Mouse (Mus musculus) spleen, adult 2 months (tissue): ENCODE measurements around the gene Pigg. TPM values are rescaled to one million over a fixed set of nuclear protein-coding genes. Genes with fewer than 3 reads are reported as not detected.
A peak's percentile ranks its signal among the peaks of the same experiment; 100 is the strongest.

Experiments used
- DNase-seq, 2 experiments: peaks; one replicate each; pipeline versions ENCODE4 v3.0.0 to v3.0.0-alpha.2; 2012 to 2021; ENCODE audit warnings: low spot score in 2 of 2, low read depth in 1 of 2
- H3K27ac ChIP-seq: fragments of 200-500 bp; 2 replicates; pipeline ENCODE4 v1.5.1; 2012; ENCODE audit warnings: low read length, inconsistent platforms; ENCODE audit not compliant: insufficient read depth
- H3K27me3 ChIP-seq: fragments of 200-500 bp; 2 replicates; pipeline ENCODE4 v1.6.1; 2012; ENCODE audit warnings: mild to moderate bottlenecking, moderate library complexity, low read length, inconsistent platforms; ENCODE audit not compliant: control insufficient read depth, insufficient read depth
- H3K36me3 ChIP-seq: fragments of 200-500 bp; 2 replicates; pipeline ENCODE4 v1.6.1; 2012; ENCODE audit warnings: mild to moderate bottlenecking, low read length, inconsistent platforms; ENCODE audit not compliant: control insufficient read depth, insufficient read depth
- H3K4me1 ChIP-seq: fragments of 200-500 bp; 2 replicates; pipeline ENCODE4 v1.6.1; 2011; ENCODE audit warnings: inconsistent platforms; ENCODE audit not compliant: control insufficient read depth, insufficient read depth, insufficient read length
- H3K4me3 ChIP-seq: fragments of 200-500 bp; 2 replicates; pipeline ENCODE4 v1.5.1; 2011; ENCODE audit warnings: mild to moderate bottlenecking, inconsistent platforms; ENCODE audit not compliant: insufficient read depth, insufficient read length; ENCODE audit errors: extremely low read depth
- CTCF ChIP-seq: fragments of 200-500 bp; IDR thresholded peaks from 2 replicates; pipeline ENCODE4 v1.5.1; 2011; ENCODE audit warnings: mild to moderate bottlenecking, inconsistent platforms; ENCODE audit not compliant: insufficient read depth, insufficient read length, insufficient replicate concordance; ENCODE audit errors: extremely low read depth
- POLR2A ChIP-seq: fragments of 200-500 bp; IDR thresholded peaks from 2 replicates; pipeline ENCODE4 v1.6.1; 2011; ENCODE audit warnings: low read depth, low read length, inconsistent platforms
- WGBS: fragments of 180-500 bp; shearing (Covaris S2); methylation state at CpG from one replicate; pipeline ENCODE4 v1.1.7; 2018; 5-methylcytosine and 5-hydroxymethylcytosine counted together
- polyA plus RNA-seq: library from polyadenylated mRNA; depleted of rRNA; stranded (reverse); fragments of >200 nt; gene quantifications from 2 replicates; pipeline ENCODE4 v1.2.3, GENCODE M21; 2012

Gene Pigg
- polyA plus RNA-seq, 1 experiment = 2.4 TPM

DNA sequence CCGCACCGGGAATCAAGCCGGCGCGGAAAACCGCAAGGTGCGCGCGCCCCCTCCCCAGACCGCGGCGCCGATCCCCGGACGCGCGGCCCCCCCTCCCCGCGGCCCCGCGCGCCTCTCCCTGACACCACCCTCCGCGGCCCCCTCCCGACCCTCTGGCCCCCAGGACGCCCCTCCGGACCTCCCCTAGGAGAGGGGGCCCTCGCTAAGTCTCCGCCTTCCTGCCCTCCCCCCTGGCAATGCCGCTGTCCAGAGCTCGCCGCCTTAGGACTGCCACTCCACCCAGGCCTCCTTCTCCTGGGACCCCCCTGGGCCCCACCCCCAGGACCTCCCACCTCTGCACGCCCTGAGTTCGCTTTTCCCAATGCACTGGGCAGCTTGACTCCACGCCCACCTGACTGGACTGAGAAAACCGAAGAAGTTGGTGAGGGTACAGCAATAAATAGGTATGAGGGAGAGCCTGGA, 55.5 kb downstream of the Pigg start, which contains the start of gene Gm42517:
Gm42517 (minus strand) TSS at position 52 of the 462 bp plus-strand sequence.
- Histone ChIP-seq H3K36me3 (no peaks in the 10 kb centered on the region), H3K4me3 (peak within 1 kb of the TSS; percentile 28; the same call in 1 of the 2 replicates), H3K27me3 (peaks cover 29% of the 10 kb centered on the region), H3K4me1 (peaks cover 5% of the 10 kb centered on the region; the same call in 1 of the 2 replicates), H3K27ac (no peak within 1 kb of the TSS)
- TF ChIP-seq CTCF (no peak), POLR2A (no peak)
- no peak for DNase-seq
- WGBS = 3% methylated on average over 19 of the region's 36 CpGs

DNA sequence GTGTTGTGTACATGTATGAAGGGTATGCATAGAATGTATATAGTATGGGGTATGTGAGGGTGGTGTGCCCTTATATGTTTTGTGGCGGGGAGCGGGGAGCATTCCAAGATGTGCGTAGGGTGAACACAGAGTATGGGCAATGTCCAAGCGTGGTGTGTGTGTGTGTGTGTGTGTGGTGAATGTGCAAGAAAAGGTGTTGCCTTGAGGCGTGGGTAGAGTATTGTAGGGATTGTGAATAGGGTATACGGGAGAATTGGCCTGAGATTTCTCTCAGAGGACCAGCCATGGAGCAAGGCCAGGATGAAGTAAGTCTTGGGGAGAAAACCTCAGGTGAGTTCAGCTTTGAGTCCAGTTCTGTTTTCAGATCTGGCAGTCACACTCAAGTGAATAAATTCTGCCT, 56.0 kb downstream of the Pigg start:
- TF ChIP-seq CTCF = no peak
- TF ChIP-seq POLR2A = no peak
- DNase-seq = no peak
- Histone ChIP-seq H3K36me3 (no peaks in the 10 kb centered on the region), H3K4me1 (peaks cover 5% of the 10 kb centered on the region; the same call in 1 of the 2 replicates), H3K27me3 (peaks cover 29% of the 10 kb centered on the region), H3K4me3 (no peak overlapping the region), H3K27ac (no peak overlapping the region)
- WGBS = 9% methylated on average over 6 of the region's 6 CpGs

DNA sequence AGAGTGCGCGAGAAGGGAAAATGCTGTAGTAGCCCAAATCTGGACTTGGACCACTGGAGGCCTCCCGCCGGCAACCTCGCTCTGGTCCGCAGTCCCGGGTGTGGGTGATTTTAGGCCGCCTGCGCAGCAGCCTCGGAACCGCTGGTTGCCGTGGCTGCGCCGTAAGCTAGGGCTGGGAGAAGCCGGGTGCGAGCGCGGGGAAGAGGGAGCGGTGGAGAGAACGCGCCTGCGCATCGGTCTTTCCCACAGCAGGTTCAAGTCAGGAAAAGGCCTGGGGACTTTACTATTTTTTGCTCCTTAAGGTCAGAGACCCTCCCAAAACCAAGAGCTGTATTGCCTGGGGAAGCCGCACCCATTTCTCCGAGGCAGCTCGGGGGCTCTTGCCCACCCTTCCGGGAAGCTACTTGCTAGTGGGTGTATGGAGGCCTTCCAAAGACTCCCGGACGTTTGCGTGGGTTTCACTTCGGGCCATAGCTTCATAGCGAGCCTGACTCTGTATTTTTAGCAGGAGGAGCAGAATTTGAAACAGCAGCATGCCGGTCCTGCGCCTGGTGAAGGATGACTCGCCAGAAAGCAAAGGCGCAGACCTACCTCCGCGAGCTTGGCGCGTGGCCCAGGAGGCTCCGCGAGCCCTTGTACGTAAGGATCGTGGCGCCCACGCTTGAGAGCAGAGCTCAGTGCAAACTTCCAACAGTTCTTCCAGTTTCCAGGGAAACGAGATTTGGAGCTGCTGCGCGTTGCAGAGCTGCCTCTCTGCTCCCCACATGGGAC, 56.6 kb downstream of the Pigg start:
- no peaks in the 10 kb centered on the region for H3K36me3 ChIP-seq
- TF ChIP-seq POLR2A = no peak
- TF ChIP-seq CTCF = no peak
- H3K27ac ChIP-seq = no peak overlapping the region
- H3K27me3 ChIP-seq = peaks cover 29% of the 10 kb centered on the region
- 1% methylated on average over 49 of the region's 49 CpGs for WGBS
- no peak for DNase-seq
- peak overlapping the region; percentile 28; the same call in 1 of the 2 replicates for H3K4me3 ChIP-seq
- peaks cover 5% of the 10 kb centered on the region; the same call in 1 of the 2 replicates for H3K4me1 ChIP-seq

DNA sequence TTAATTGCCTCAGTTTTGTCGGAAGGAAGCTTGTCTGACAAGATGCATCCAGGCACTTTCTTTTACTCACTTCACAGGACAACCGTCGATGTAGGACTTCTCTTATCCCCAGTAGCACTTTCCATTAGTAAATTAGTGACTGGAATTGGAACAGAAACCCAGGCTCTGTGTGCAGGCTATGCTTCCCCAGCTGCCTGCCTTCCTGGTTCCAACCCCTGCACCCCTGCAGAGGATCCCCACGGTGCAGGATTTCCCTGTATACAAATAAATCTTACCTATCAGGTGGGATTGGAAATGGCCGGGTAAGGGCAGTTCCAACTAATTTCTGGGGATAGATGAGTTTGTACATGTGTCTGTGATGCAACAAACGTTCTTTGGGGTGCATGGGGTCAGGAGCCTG, 57.6 kb downstream of the Pigg start:
- no peak overlapping the region for H3K27ac ChIP-seq
- H3K4me1 ChIP-seq = peaks cover 5% of the 10 kb centered on the region; the same call in 1 of the 2 replicates
- no peak overlapping the region for H3K4me3 ChIP-seq
- peaks cover 28% of the 10 kb centered on the region for H3K27me3 ChIP-seq
- 15% methylated on average over 6 of the region's 6 CpGs for WGBS
- DNase-seq = no peak
- TF ChIP-seq POLR2A = no peak
- TF ChIP-seq CTCF = no peak
- no peaks in the 10 kb centered on the region for H3K36me3 ChIP-seq

DNA sequence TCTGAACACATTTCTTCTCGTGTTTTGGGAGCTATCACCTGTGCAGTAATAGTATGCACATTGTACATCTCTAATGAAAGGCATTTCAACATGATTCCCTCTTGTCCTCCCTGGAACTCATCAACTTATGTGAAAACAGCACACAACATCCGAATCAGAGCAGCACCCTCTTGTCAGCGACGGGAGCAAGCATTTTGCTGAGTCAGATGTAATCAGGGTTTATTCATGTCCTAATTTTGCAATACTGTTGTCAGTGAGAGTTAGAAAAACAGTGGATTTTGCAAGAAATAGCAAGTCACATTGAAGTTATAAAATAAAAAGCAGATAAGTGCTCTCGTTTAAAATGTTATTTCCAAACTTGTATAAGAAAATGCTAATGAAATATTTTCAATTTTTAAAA, 61.7 kb downstream of the Pigg start:
- WGBS = 74% methylated on average over 5 of the region's 5 CpGs
- Histone ChIP-seq H3K36me3 (no peaks in the 10 kb centered on the region), H3K27ac (no peak overlapping the region), H3K27me3 (0 out of 2 replicates have a peak, but pooled peaks cover 5% of the 10 kb centered on the region), H3K4me1 (no peaks in the 10 kb centered on the region), H3K4me3 (no peak overlapping the region)
- DNase-seq = no peak
- TF ChIP-seq CTCF (no peak), POLR2A (no peak)

DNA sequence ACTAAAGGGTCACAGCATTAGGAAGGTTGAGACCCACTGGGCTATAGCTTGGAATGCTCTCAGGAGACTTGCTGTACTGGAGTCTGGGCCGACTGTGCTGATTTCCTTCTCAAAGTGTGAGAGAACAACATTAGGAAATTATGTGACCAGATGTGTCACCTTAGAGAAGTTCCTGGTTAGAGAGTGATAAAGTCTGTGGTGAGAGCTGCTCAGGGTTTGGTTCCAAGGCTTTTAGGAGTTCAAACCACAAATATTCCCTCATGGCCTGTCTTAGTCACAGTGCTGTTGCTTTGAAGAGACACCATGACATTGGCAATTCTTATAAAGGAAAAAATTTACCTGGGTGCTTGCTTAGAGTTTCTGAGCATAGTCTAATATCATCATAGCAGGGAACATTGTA, 63.6 kb downstream of the Pigg start:
- Histone ChIP-seq H3K4me3 (no peak overlapping the region), H3K4me1 (no peaks in the 10 kb centered on the region), H3K36me3 (no peaks in the 10 kb centered on the region), H3K27me3 (no peaks in the 10 kb centered on the region), H3K27ac (no peak overlapping the region)
- no peak for TF ChIP-seq CTCF
- TF ChIP-seq POLR2A = no peak
- WGBS = 14% methylated on average over 1 of the region's 1 CpGs
- DNase-seq = no peak

DNA sequence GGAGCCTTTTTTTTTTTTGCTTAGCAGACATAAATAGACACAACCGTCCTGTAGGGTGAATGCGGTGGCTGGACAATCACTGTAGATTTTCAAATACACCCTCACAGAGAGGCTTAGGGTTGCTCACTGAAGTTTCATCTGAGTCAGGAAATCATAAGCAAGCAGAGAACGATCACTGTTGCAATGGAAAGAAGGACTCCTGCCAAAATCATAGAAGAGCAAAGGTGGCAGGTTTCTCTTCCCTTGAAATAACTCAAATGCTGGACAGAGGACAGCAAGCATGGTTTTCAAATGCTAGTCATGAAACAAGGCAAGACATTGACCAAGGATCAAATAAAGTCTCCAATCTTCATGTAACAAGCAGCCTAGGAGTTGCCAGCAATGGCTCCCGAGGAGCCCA, 65.9 kb downstream of the Pigg start:
- H3K4me3 ChIP-seq = no peak overlapping the region
- H3K27ac ChIP-seq = no peak overlapping the region
- TF ChIP-seq CTCF = no peak
- TF ChIP-seq POLR2A = no peak
- DNase-seq = no peak
- no peaks in the 10 kb centered on the region for H3K4me1 ChIP-seq
- 68% methylated on average over 4 of the region's 4 CpGs for WGBS
- H3K36me3 ChIP-seq = no peaks in the 10 kb centered on the region
- H3K27me3 ChIP-seq = no peaks in the 10 kb centered on the region
